ENCODE assay signal across 14 mouse cellular contexts in genomic region chr4:81829972-81830371, GRCm38 (mm10).
A peak's percentile ranks its signal among the peaks of the same experiment; 100 is the strongest.
DNase-seq lines count a peak whose midpoint lies in the region; ATAC-seq and TF ChIP-seq lines count a peak whose summit lies in the region.
"Had no signal": no experiment of that assay in that cellular context is flagged by ENCODE, and none has a peak within 500 bp of the region (broad histone marks: within the 10 kb centered on the region; RNA-seq: fewer than 3 reads in every experiment).

No protein-coding gene starts in this region.

- no peak overlapping the region for H3K9ac ChIP-seq in lung, embryonic 16.5 days (ENCODE audit: low read length)
- 0 out of 2 replicates have a peak overlapping the region, but pooled peaks have one; percentile 8 for H3K9ac ChIP-seq in heart, embryonic 14.5 days (ENCODE audit: low read length)
- H3K9ac ChIP-seq: forebrain, embryonic 15.5 days; neural tube, embryonic 15.5 days had no signal

- H3K9me3 ChIP-seq in lung, embryonic 16.5 days (ENCODE audit: control insufficient read depth, low read length), result no peaks in the 10 kb centered on the region
- no peaks in the 10 kb centered on the region for H3K9me3 ChIP-seq in heart, embryonic 14.5 days (ENCODE audit: control insufficient read depth, low read length)
- H3K9me3 ChIP-seq: forebrain, embryonic 15.5 days; neural tube, embryonic 15.5 days had no signal

- no peak for TF ChIP-seq CTCF in lung, adult 2 months (IDR thresholded peaks at IDR 0.05; ENCODE audit: insufficient read depth, low read length)

- no peaks in the 10 kb centered on the region for H3K36me3 ChIP-seq in lung, embryonic 16.5 days (ENCODE audit: control insufficient read depth, insufficient read depth, low read length)
- no peaks in the 10 kb centered on the region for H3K36me3 ChIP-seq in heart, embryonic 14.5 days (ENCODE audit: control insufficient read depth, insufficient read depth, low read length)
- H3K36me3 ChIP-seq: forebrain, embryonic 15.5 days; neural tube, embryonic 15.5 days had no signal

- H3K4me1 ChIP-seq in lung, embryonic 16.5 days (replicated peaks; ENCODE audit: control insufficient read depth, insufficient read depth, low read length), result peaks cover 3% of the 10 kb centered on the region; the same call in 1 of the 2 replicates
- no peaks in the 10 kb centered on the region; the same call in 1 of the 2 replicates for H3K4me1 ChIP-seq in lung, adult 2 months (ENCODE audit: control insufficient read depth, insufficient read depth, low read length)
- H3K4me1 ChIP-seq in heart, embryonic 14.5 days (ENCODE audit: control insufficient read depth in 2 of 2, insufficient read depth in 2 of 2, low read length in 2 of 2), result peaks cover 6 to 32% of the 10 kb centered on the region in 2 experiments; a peak in 3 of 4 replicates
- H3K4me1 ChIP-seq: neural tube, embryonic 15.5 days had no signal

- ATAC-seq in lung, embryonic 16.5 days (ENCODE audit: low read depth), result peak; percentile 68; the same call in 1 of the 2 replicates
- ATAC-seq in heart, embryonic 14.5 days (ENCODE audit: insufficient number of reproducible peaks, insufficient read depth, low FRiP score, low read depth), result peak; percentile 75
- ATAC-seq: forebrain, embryonic 15.5 days had no signal

- H3K27me3 ChIP-seq in lung, embryonic 16.5 days (ENCODE audit: control insufficient read depth, insufficient read depth, low read depth, low read length), result no peaks in the 10 kb centered on the region
- H3K27me3 ChIP-seq in heart, embryonic 14.5 days (ENCODE audit: control insufficient read depth, insufficient read depth, low read length), result no peaks in the 10 kb centered on the region
- H3K27me3 ChIP-seq: CH12.LX; forebrain, embryonic 15.5 days; neural tube, embryonic 15.5 days had no signal

- WGBS in lung, embryonic 16.5 days, result 15% methylated on average over 3 of the region's 3 CpGs
- 20% methylated on average over 3 of the region's 3 CpGs for WGBS in lung, adult 2 months
- 0% methylated on average over 3 of the region's 3 CpGs for whole genome bisulfite sequencing in heart, embryonic 14.5 days

- H3K4me3 ChIP-seq in lung, embryonic 16.5 days (ENCODE audit: low read length), result no peak overlapping the region
- no peak overlapping the region for H3K4me3 ChIP-seq in lung, adult 2 months (replicated peaks; ENCODE audit: extremely low read depth, low read depth, low read length)
- no peak overlapping the region for H3K4me3 ChIP-seq in heart, embryonic 14.5 days (ENCODE audit: control insufficient read depth in 1 of 2, insufficient read depth in 1 of 2, low read depth in 1 of 2, low read length in 2 of 2)
- H3K4me3 ChIP-seq: forebrain, embryonic 15.5 days; left cerebral cortex, adult 2 months; neural tube, embryonic 15.5 days had no signal

- H3K27ac ChIP-seq in lung, embryonic 16.5 days (ENCODE audit: low read length), result 0 out of 2 replicates have a peak overlapping the region, but pooled peaks have one; percentile 39
- peak overlapping the region; percentile 73 to 80 for H3K27ac ChIP-seq in heart, embryonic 14.5 days (replicated peaks in 1 of 2; ENCODE audit: control insufficient read depth in 1 of 2, insufficient read depth in 1 of 2, low read depth in 2 of 2, low read length in 2 of 2)
- H3K27ac ChIP-seq: forebrain, embryonic 15.5 days; left cerebral cortex, adult 2 months; neural tube, embryonic 15.5 days had no signal

- no peak overlapping the region for H3K4me2 ChIP-seq in lung, embryonic 16.5 days (ENCODE audit: low read depth, low read length)
- 0 out of 2 replicates have a peak overlapping the region, but pooled peaks have one; percentile 18 for H3K4me2 ChIP-seq in heart, embryonic 14.5 days (ENCODE audit: low read length)
- H3K4me2 ChIP-seq: forebrain, embryonic 15.5 days; neural tube, embryonic 15.5 days had no signal

- intact Hi-C loops in heart, postnatal 25 days (cut with DNase I), result no loop called here

- TF ChIP-seq POLR2A in lung, adult 2 months (IDR thresholded peaks at IDR 0.05; ENCODE audit: borderline replicate concordance, extremely low read depth, low read depth, low read length), result no peak

- DNase-seq in heart, adult 9 months (ENCODE audit: low spot score in 2 of 2), result peak; percentile 40 to 51
- no peak for DNase-seq in heart, postnatal 25 days (ENCODE audit: low spot score)
- DNase-seq in lung, adult 2 months, result no peak
- peak; percentile 18 for DNase-seq in skeletal muscle tissue, adult 2 months (ENCODE audit: low read depth, low spot score)
- DNase-seq in cerebellum, postnatal 36 days, result no peak
- DNase-seq: cerebellum, adult 11 months; kidney, adult 11 months; thymus, postnatal 4 days had no signal

Comparison
In these comparisons a context has a peak if more than half of its experiments do, and no peak if none do; other contexts are left out.
1. DNase-seq: peak in heart, adult 9 months (2 of 2) and skeletal muscle tissue, adult 2 months (single experiment); none in heart, postnatal 25 days (single experiment), lung, adult 2 months (single experiment) and cerebellum, postnatal 36 days (0 of 2).